In genomic region chr17:64617838-64618237, GRCm38 (mm10) we compare ENCODE assay signal across 9 mouse cellular contexts. TPM values are rescaled to one million over a fixed set of nuclear protein-coding genes. Genes with fewer than 3 reads are reported as not detected.
A peak's percentile ranks its signal among the peaks of the same experiment; 100 is the strongest.
DNase-seq lines count a peak whose midpoint lies in the region; TF ChIP-seq lines count a peak whose summit lies in the region.
"Had no signal": no experiment of that assay in that cellular context is flagged by ENCODE, and none has a peak within 500 bp of the region (broad histone marks: within the 10 kb centered on the region; RNA-seq: fewer than 3 reads in every experiment).

No protein-coding gene starts in this region.

- TF ChIP-seq CTCF in left cerebral cortex, adult 2 months (IDR thresholded peaks at IDR 0.05): no peak

- H3K4me3 ChIP-seq in left cerebral cortex, adult 2 months: no peak overlapping the region
- H3K4me3 ChIP-seq: midbrain, embryonic 12.5 days had no signal

- intact Hi-C loops in left cerebral cortex, adult 2 months (cut with DNase I): no loop called here

- H3K27ac ChIP-seq in left cerebral cortex, adult 2 months: no peak overlapping the region
- H3K27ac ChIP-seq: midbrain, embryonic 12.5 days had no signal

- DNase-seq in ovary, postnatal 36 days (ENCODE audit: low spot score): peak; percentile 68
- DNase-seq in ovary, postnatal 10 days (ENCODE audit: low spot score): no peak
- peak; percentile 94 for DNase-seq in kidney, adult 9 months
- peak; percentile 51 for DNase-seq in lung, postnatal 14 days
- DNase-seq in frontal cortex, postnatal 36 days (ENCODE audit: low spot score in 2 of 2): no peak
- no peak for DNase-seq in layer of hippocampus, postnatal 14 days (ENCODE audit: low spot score in 2 of 2)
- DNase-seq in left cerebral cortex, adult 2 months (ENCODE audit: extremely low spot score in 1 of 2, low spot score in 2 of 2): no peak
- no peak for DNase-seq in urinary bladder, postnatal 14 days (ENCODE audit: low spot score)

RNA-seq across cellular contexts. Expression of gene Man2a1, which starts 17.3 kb away (rescaled TPM):
- 10 to 100 TPM; 14.2 to 18.8 TPM for total RNA-seq in layer of hippocampus, postnatal 14 days (2021)
- 10 to 100 TPM; 18.1 to 19.5 TPM for total RNA-seq in left cerebral cortex, adult 2 months (2021)

Comparison
In these comparisons a context has a peak if more than half of its experiments do, and no peak if none do; other contexts are left out.
1. DNase-seq: peak in ovary, postnatal 36 days (single experiment), kidney, adult 9 months (single experiment) and lung, postnatal 14 days (single experiment); none in ovary, postnatal 10 days (single experiment), frontal cortex, postnatal 36 days (0 of 2), layer of hippocampus, postnatal 14 days (0 of 2), left cerebral cortex, adult 2 months (0 of 2) and urinary bladder, postnatal 14 days (single experiment).